ENCODE assay signal across 9 mouse cellular contexts in the genomic region with DNA sequence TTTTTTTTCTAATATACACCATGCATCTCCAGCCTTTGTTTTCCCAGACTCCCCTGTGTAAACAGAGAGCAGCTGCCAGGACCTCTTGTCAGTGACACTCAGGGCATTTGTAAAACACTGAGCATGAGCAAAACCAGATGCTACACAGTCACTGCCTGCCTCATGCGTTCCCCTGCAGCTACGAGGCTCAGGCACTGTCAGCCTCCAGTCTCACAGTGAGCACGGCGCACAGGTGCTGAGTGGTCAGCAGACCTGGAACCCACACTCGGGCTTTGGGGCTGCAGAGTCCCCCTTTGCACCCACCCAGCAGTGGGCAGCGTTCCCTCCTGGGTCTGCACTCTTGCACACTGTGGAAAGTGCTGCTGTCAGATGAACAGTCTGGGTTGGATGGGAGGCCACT. TPM values are rescaled to one million over a fixed set of nuclear protein-coding genes. Genes with fewer than 3 reads are reported as not detected.
DNase-seq lines count a peak whose midpoint lies in the region; ATAC-seq lines count a peak whose summit lies in the region.
"Had no signal": no experiment of that assay in that cellular context is flagged by ENCODE, and none has a peak within 500 bp of the region (broad histone marks: within the 10 kb centered on the region; RNA-seq: fewer than 3 reads in every experiment).

No protein-coding gene starts in this region.

- H3K4me2 ChIP-seq in heart, embryonic 11.5 days: 0 out of 2 replicates have a peak overlapping the region, but pooled peaks have one; percentile 5

- 24% methylated on average over 6 of the region's 6 CpGs for WGBS in heart, embryonic 11.5 days (ENCODE audit: insufficient replicate concordance)

- peaks cover 21% of the 10 kb centered on the region for H3K36me3 ChIP-seq in heart, embryonic 11.5 days (ENCODE audit: control insufficient read depth, insufficient read depth, low read length)

- 0 out of 2 replicates have a peak overlapping the region, but pooled peaks have one; percentile 6 for H3K9ac ChIP-seq in heart, embryonic 11.5 days (ENCODE audit: low read depth, low read length)

- H3K27ac ChIP-seq in heart, embryonic 11.5 days (ENCODE audit: low read depth, low read length): peak overlapping the region; percentile 81

- DNase-seq in kidney, adult 11 months: peak; percentile 11
- no peak for DNase-seq in kidney, adult 8-10 months
- DNase-seq in kidney, postnatal 25 days: peak; percentile 30 to 48
- DNase-seq in lung, postnatal 4 days: peak; percentile 53 to 77
- DNase-seq in gastrocnemius, postnatal 14 days: no peak
- DNase-seq in gastrocnemius, postnatal 10 days: no peak
- no peak for DNase-seq in retina, postnatal 1 day
- DNase-seq: layer of hippocampus, postnatal 36 days had no signal

- intact Hi-C loops in gastrocnemius, postnatal 14 days (cut with DNase I; ENCODE audit: low total_unique reads): no loop called here

- peaks cover 39% of the 10 kb centered on the region for H3K4me1 ChIP-seq in heart, embryonic 11.5 days (ENCODE audit: control insufficient read depth, insufficient read depth, low read length)

- H3K9me3 ChIP-seq in heart, embryonic 11.5 days (replicated peaks; ENCODE audit: control insufficient read depth, low read length): no peaks in the 10 kb centered on the region

- 0 out of 2 replicates have a peak, but pooled peaks have one; percentile 11 for ATAC-seq in heart, embryonic 11.5 days (replicated peaks; ENCODE audit: insufficient number of reproducible peaks, low FRiP score, low TSS enrichment)

- H3K27me3 ChIP-seq in heart, embryonic 11.5 days (ENCODE audit: control insufficient read depth, insufficient read depth, low read length): no peaks in the 10 kb centered on the region

- H3K4me3 ChIP-seq in heart, embryonic 11.5 days (ENCODE audit: low read depth, low read length): no peak overlapping the region

RNA-seq across cellular contexts. Expression of a gene that starts 41.7 kb away (rescaled TPM):
- polyA plus RNA-seq in heart, embryonic 11.5 days (2014; fragmentation: Nextera tagmentation; extraction: Ambion mirVana): 1.4 and 1.7 TPM in 2 replicates
- total RNA-seq in gastrocnemius, postnatal 14 days (2021): 1 to 10 TPM; 4.1 to 4.6 TPM
- total RNA-seq in gastrocnemius, postnatal 10 days (2021): 1 to 10 TPM; 4.8 to 6.5 TPM

RNA-seq across cellular contexts. Expression of a gene that starts 57.2 kb away (rescaled TPM):
- polyA plus RNA-seq in heart, embryonic 11.5 days (2014; fragmentation: Nextera tagmentation; extraction: Ambion mirVana): 8.6 and 9.2 TPM in 2 replicates
- total RNA-seq in gastrocnemius, postnatal 14 days (2021): 10 to 100 TPM; 16.2 to 16.4 TPM
- 10 to 100 TPM; 18.7 to 23.7 TPM for total RNA-seq in gastrocnemius, postnatal 10 days (2021)

Comparison
In these comparisons a context has a peak if more than half of its experiments do, and no peak if none do; other contexts are left out.
1. DNase-seq: peak in kidney, adult 11 months (single experiment), kidney, postnatal 25 days (2 of 2) and lung, postnatal 4 days (2 of 2); none in kidney, adult 8-10 months (0 of 2), gastrocnemius, postnatal 14 days (single experiment), gastrocnemius, postnatal 10 days (single experiment) and retina, postnatal 1 day (single experiment).